Mouse (Mus musculus) heart, adult 2 months (tissue): Measurements from ENCODE around the gene Kifc1. TPM values are rescaled to one million over a fixed set of nuclear protein-coding genes. Genes with fewer than 3 reads are reported as not detected.
"Not testable (repeated sequence)": the region's sequence is repeated elsewhere in the genome, so short reads cannot be mapped to it uniquely, and the experiment has no call there.

Experiments
- DNase-seq, 2 experiments: peaks; one replicate each; pipeline ENCODE4 v3.0.0; 2021
- H3K27ac ChIP-seq: fragments of 200-600 bp; 2 replicates; pipeline ENCODE4 v1.8.1; 2022
- H3K27me3 ChIP-seq: fragments of 200-500 bp; 2 replicates; pipeline ENCODE4 v1.6.1; 2012; ENCODE audit warnings: mild to moderate bottlenecking, low read length, inconsistent platforms, mixed read lengths; ENCODE audit not compliant: control insufficient read depth, insufficient read depth
- H3K36me3 ChIP-seq: fragments of 200-500 bp; 2 replicates; pipeline ENCODE4 v1.6.1; 2012; ENCODE audit warnings: low read length, inconsistent platforms; ENCODE audit not compliant: control insufficient read depth, insufficient read depth
- H3K4me1 ChIP-seq: fragments of 200-500 bp; 2 replicates; pipeline ENCODE4 v1.6.1; 2011; ENCODE audit warnings: low read length; ENCODE audit not compliant: control insufficient read depth, insufficient read depth
- H3K4me3 ChIP-seq: fragments of 200-600 bp; 2 replicates; pipeline ENCODE4 v1.8.1; 2022
- H3K79me2 ChIP-seq: fragments of 200-500 bp; replicated peaks from 2 replicates; pipeline ENCODE4 v1.6.1; 2012; ENCODE audit warnings: mild to moderate bottlenecking, inconsistent platforms, low read length, moderate library complexity, mixed read lengths; ENCODE audit not compliant: control insufficient read depth, insufficient read depth
- H3K9ac ChIP-seq: fragments of 200-500 bp; 2 replicates; pipeline ENCODE4 v1.6.1; 2012; ENCODE audit warnings: low read depth, mild to moderate bottlenecking, control low read depth, inconsistent platforms, low read length, mixed read lengths
- CTCF ChIP-seq: fragments of 200-600 bp; IDR thresholded peaks from 2 replicates; pipeline ENCODE4 v1.8.1; 2022; ENCODE audit warnings: antibody characterized with exemption, mild to moderate bottlenecking, moderate library complexity
- EP300 ChIP-seq: fragments of 200-500 bp; IDR thresholded peaks from 2 replicates; pipeline ENCODE4 v1.6.1; 2011; ENCODE audit warnings: low read depth, low read length, control low read depth; ENCODE audit not compliant: insufficient read depth
- POLR2A ChIP-seq: fragments of 200-500 bp; IDR thresholded peaks from 2 replicates; pipeline ENCODE4 v1.6.1; 2011; ENCODE audit warnings: mild to moderate bottlenecking, low read depth, low read length, control low read depth; ENCODE audit not compliant: insufficient read depth
- WGBS: fragments of 180-500 bp; shearing (Covaris S2); methylation state at CpG from one replicate; pipeline ENCODE4 v1.1.7; 2018; 5-methylcytosine and 5-hydroxymethylcytosine counted together
- intact Hi-C: fragments of 180-260 bp; cut with DNase I; formaldehyde crosslinking; loops from one replicate; pipeline ENCODE4 v1.15.1; 2025
- polyA plus RNA-seq: library from polyadenylated mRNA; depleted of rRNA; stranded (reverse); fragments of >200 nt; gene quantifications from 2 replicates; pipeline ENCODE4 v1.2.3, GENCODE M21; 2012
- total RNA-seq, 2 experiments: library from RNA; stranded (reverse); gene quantifications; 2 replicates each; pipeline ENCODE4 v1.2.3; 2021

Gene Kifc1
- total and polyA plus RNA-seq, 3 experiments: 0.57 to 0.66 (median 0.59) TPM

DNA sequence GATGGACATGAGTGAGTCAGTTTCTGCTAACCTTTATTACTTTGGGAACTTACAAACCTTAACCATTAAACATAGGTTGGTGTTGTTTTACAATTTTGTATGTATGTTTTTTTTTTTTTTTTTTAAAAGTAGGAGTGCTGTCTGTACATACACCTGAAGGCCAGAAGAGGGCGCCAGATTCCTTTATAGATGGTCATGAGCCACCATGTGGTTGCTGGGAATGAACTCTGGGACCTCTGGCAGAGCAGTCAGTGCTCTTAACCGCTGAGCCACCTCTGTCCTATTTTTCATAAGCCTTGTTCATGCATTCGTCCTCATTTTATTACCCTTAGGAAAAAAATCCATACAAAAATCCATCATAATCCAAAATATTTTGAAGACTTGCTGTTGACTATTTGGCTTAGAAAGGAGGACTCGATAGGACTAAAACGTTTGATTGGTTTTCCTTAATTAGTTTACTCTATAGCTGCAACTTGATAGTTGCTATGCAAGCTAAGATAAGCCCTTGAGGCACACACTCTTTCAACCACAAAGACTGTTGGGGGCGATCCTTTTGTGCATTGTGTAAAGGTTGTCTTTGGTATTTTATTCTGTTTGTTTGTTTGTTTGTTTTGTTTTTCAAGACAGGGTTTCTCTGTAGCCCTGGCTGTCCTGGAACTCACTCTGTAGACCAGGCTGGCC, 6.8 kb upstream of the Kifc1 start:
- Histone ChIP-seq H3K27me3 (no peaks in the 10 kb centered on the region), H3K9ac (no peak overlapping the region), H3K27ac (no peak overlapping the region), H3K4me3 (no peak overlapping the region), H3K4me1 (no peaks in the 10 kb centered on the region; the same call in 1 of the 2 replicates), H3K79me2 (no peaks in the 10 kb centered on the region), H3K36me3 (no peaks in the 10 kb centered on the region)
- intact Hi-C loops: loop anchor here (2.0 to 5.0 kb wide), 2 partner anchors 24 to 85 kb away; no protein-coding TSS in a partner anchor
- no peak for DNase-seq
- TF ChIP-seq EP300 (0 out of 2 replicates have a peak, but pooled peaks have one; percentile 22), CTCF (peak; percentile 75), POLR2A (no peak)
- 38% methylated on average over 6 of the region's 6 CpGs for WGBS

DNA sequence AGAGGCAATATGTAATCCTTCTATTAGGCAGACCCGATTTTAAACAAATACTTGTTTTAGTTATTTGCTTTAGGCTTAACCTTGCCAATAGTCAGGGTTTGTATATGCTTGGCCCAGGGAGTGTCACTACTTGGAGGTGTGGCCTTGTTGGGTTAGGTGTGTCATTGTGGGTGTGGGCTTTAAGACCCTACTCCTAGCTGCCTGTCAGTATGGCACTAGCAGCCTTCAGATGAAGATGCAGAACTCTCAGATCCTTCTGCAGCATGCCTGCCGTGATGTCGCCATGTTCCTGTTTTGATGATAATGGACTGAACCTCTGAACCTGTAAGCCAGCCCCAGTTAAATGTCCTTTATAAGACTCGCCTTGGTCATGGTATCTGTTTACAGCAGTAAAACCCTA, 2.5 kb upstream of the Kifc1 start:
- H3K27me3 ChIP-seq, H3K27ac ChIP-seq, DNase-seq, H3K36me3 ChIP-seq, H3K79me2 ChIP-seq, H3K4me1 ChIP-seq, H3K9ac ChIP-seq, H3K4me3 ChIP-seq, intact Hi-C loops: not testable (repeated sequence)
- WGBS: 81% methylated on average over 4 of the region's 4 CpGs

DNA sequence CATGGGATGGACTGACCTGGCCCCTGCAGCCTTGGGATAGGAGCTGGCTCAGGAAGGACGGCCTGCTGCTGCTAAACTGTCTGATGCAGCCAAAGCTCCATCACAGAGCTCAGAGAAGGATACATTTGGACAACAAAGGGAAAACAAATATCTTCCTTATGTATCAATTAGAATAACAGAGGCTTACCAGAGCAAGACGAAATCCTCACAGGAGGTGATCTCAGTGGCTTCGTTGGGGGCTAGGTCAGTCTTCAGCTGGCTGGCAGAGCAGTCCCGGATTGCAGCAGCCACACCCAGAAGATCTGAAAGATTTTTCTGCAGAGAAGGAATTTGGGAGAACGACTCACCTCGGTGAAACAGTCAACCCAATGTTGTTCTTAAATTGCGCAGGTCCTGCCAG, 2.0 kb upstream of the Kifc1 start:
- Histone ChIP-seq H3K9ac (no peak overlapping the region), H3K4me1 (no peaks in the 10 kb centered on the region), H3K79me2 (no peaks in the 10 kb centered on the region), H3K36me3 (no peaks in the 10 kb centered on the region), H3K4me3 (no peak overlapping the region), H3K27me3 (no peaks in the 10 kb centered on the region), H3K27ac (no peak overlapping the region)
- no peak for TF ChIP-seq EP300
- TF ChIP-seq POLR2A: no peak
- no peak for TF ChIP-seq CTCF
- no peak for DNase-seq
- WGBS: 38% methylated on average over 7 of the region's 7 CpGs
- intact Hi-C loops: no loop called here

DNA sequence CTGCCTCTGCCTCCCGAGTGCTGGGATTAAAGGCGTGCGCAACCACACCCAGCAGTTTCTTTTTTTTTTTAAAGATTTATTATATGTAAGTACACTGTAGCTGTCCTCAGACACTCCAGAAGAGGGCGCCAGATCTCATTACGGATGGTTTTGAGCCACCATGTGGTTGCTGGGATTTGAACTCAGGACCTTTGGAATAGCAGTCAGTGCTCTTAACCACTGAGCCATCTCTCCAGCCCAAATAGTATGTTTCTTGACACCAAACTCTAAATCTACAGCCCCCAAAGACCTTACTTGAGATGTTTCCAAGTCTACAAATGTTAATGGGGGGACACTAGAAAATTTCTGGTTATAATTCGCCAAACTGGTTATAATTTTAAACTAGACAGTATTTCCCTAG, 1.4 kb upstream of the Kifc1 start:
- intact Hi-C loops, DNase-seq, H3K27me3 ChIP-seq, H3K36me3 ChIP-seq, H3K27ac ChIP-seq, H3K9ac ChIP-seq, H3K4me3 ChIP-seq, H3K4me1 ChIP-seq, H3K79me2 ChIP-seq: not testable (repeated sequence)
- 64% methylated on average over 6 of the region's 6 CpGs for WGBS
- TF ChIP-seq CTCF: peak; percentile 52

DNA sequence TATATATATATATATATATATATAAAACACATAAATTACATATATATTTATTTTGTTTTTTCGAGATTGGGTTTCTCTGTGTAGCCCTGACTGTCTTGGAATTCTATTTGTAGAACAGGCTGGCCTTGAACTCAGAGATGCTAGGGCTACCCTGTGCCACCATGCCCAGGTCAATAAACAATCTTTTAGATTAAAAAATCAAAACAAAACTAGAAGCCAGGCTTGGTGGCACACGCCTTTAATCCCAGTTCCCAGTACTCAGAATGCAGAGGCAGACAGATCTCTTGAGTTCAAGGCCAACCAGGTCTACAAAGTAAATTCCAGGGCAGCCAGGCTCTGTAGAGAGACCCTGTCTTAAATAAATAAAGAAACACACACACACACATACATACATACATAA, 896 bp upstream of the Kifc1 start:
- intact Hi-C loops: no loop called here
- H3K9ac ChIP-seq: no peak overlapping the region
- no peaks in the 10 kb centered on the region for H3K36me3 ChIP-seq
- H3K79me2 ChIP-seq: no peaks in the 10 kb centered on the region
- no peak overlapping the region for H3K4me3 ChIP-seq
- no peaks in the 10 kb centered on the region for H3K4me1 ChIP-seq
- no peak overlapping the region for H3K27ac ChIP-seq
- TF ChIP-seq EP300: no peak
- no peak for DNase-seq
- no peaks in the 10 kb centered on the region for H3K27me3 ChIP-seq
- 48% methylated on average over 2 of the region's 2 CpGs for WGBS

DNA sequence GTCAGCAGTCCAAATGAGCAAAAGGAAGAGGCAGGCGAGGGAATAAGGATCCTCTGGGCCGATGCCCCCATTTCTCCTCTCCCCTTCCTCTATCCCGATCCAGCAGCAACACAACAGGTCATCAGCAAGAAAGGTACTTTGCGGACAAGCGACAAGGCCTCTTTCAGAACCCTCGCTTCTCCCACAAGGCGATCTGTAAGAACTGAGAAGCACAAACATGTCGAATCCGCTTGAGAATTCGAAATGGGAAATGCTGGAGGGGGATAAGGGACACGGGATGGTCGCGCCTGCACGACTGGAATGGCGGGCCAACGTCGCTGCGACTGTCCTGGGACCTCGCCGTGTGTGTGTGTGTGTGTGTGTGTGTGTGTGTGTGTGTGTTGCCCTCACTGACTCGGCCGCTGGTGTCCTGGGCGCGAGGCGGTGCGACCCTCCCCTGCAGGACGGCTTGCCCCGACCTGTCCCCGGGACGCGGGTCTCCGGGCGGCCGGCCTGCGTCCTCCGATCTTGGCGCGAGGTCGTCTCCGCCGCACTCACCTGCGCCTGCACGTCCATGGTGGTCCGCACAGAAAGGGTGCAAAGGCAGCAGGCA, 424 bp downstream of the Kifc1 start:
- not testable (repeated sequence) for DNase-seq, H3K27ac ChIP-seq
- WGBS: 2% methylated on average over 35 of the region's 44 CpGs

DNA sequence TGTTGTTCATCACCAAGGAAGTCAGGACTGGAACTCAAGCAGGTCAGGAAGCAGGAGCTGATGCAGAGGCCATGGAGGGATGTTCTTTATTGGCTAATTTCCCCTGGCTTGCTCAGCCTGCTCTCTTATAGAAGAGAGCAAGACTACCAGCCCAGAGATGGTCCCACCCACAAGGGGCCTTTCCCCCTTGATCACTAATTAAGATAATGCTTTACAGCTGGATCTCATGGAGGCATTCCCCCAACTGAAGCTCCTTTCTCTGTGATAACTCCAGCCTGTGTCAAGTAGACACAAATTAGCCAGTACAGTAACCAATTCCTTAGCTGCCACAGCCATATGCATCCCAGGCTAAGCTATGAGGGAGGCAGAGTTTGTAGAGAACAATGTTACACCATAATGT, 2.2 kb downstream of the Kifc1 start:
- not testable (repeated sequence) for H3K4me3 ChIP-seq
- intact Hi-C loops: loop anchor here (5.0 kb wide), 1 partner anchor 46 kb away; the partner anchor contains the start of gene Cd320

More for the DNA sequence above, 424 bp downstream of the Kifc1 start:
- not testable (repeated sequence) for H3K4me1 ChIP-seq, H3K27me3 ChIP-seq, H3K79me2 ChIP-seq, H3K36me3 ChIP-seq
- H3K4me3 ChIP-seq: peak overlapping the region; percentile 61
- H3K9ac ChIP-seq: peak overlapping the region; percentile 53
- intact Hi-C loops: loop anchor here (5.0 kb wide), 1 partner anchor 48 kb away; the partner anchor contains the start of gene Cd320

DNA sequence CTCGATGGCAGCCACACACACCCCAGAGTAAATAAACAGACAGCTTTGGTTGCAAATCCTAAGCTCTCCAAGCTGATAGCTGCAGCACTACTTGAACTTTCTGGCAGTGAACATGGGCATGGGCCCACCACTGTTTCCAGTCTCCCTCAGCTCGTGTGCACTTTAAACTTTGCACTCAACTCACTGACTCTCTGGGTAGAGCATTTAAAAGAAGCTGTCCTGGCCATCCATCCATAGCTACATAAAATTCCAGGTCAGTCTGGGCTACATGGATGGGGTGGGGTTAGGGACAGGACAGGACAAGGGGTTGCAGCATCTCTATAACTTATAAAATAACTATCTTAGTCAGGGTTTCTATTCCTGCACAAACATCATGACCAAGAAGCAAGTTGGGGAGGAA, 2.7 kb downstream of the Kifc1 start:
- H3K9ac ChIP-seq, H3K36me3 ChIP-seq, H3K79me2 ChIP-seq, H3K4me3 ChIP-seq, DNase-seq, H3K4me1 ChIP-seq, H3K27me3 ChIP-seq, H3K27ac ChIP-seq: not testable (repeated sequence)
- WGBS: 38% methylated on average over 2 of the region's 2 CpGs
- intact Hi-C loops: loop anchor here (5.0 kb wide), 1 partner anchor 46 kb away; the partner anchor contains the start of gene Cd320

More for the DNA sequence above, 2.2 kb downstream of the Kifc1 start:
- H3K36me3 ChIP-seq, H3K9ac ChIP-seq, H3K27me3 ChIP-seq, H3K79me2 ChIP-seq, H3K27ac ChIP-seq, DNase-seq, H3K4me1 ChIP-seq: not testable (repeated sequence)

DNA sequence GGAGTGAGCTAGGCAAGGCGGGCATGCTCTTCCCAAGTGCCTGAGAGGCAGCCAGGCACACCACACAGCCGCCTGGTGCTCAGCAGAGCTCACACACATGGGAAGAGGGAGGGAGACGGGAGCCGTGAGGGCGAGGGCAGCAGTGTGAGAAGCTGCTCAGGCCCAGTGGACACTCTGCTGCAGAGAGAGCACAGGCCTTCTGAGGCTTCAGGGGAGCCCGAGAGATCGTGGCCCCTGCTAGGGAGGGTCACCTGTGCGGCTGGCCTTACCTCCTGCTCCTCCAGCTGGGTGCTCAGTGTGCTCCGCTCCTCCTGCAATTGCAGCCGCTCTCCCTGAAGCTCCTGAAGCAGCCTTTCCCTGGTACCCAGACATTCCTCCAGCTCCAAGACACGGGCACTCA, 6.1 kb downstream of the Kifc1 start:
- DNase-seq, H3K79me2 ChIP-seq, H3K4me3 ChIP-seq, H3K9ac ChIP-seq, intact Hi-C loops, H3K4me1 ChIP-seq, H3K27me3 ChIP-seq, H3K36me3 ChIP-seq, H3K27ac ChIP-seq: not testable (repeated sequence)
- WGBS: 91% methylated on average over 10 of the region's 11 CpGs
